Mouse (Mus musculus): ENCODE data around the gene Psmc5.

The Psmc5 gene

GRCm38 (mm10) chr11:106305348-106306064 lies 49.6 kb downstream of the Psmc5 start:
- no peak for ATAC-seq (ENCODE audit: insufficient number of reproducible peaks, low FRiP score, low TSS enrichment)

GRCm38 (mm10) chr11:106306065-106306385 lies 50.1 kb downstream of the Psmc5 start:
- ATAC-seq (ENCODE audit: insufficient number of reproducible peaks, low FRiP score, low TSS enrichment), result no peak

GRCm38 (mm10) chr11:106306758-106307157 lies 50.8 kb downstream of the Psmc5 start:
- no peak for ATAC-seq (ENCODE audit: insufficient number of reproducible peaks, low FRiP score, low TSS enrichment)

- ATAC-seq (ENCODE audit: insufficient number of reproducible peaks, low FRiP score, low TSS enrichment), result no peak
These were observed 51.5 kb downstream of the Psmc5 start for GRCm38 (mm10) chr11:106307432-106307831.

- ATAC-seq (ENCODE audit: insufficient number of reproducible peaks, low FRiP score, low TSS enrichment), result no peak
These were observed 52.2 kb downstream of the Psmc5 start for GRCm38 (mm10) chr11:106308162-106308561.

- no peak for ATAC-seq (ENCODE audit: insufficient number of reproducible peaks, low FRiP score, low TSS enrichment)
These were observed 54.2 kb downstream of the Psmc5 start for GRCm38 (mm10) chr11:106310123-106310522.
